Comparison of ENCODE assay signal across 9 mouse cellular contexts in genomic region chr16:23609748-23610185, GRCm38 (mm10).
DNase-seq lines count a peak whose midpoint lies in the region; TF ChIP-seq lines count a peak whose summit lies in the region.
"Had no signal": no experiment of that assay in that cellular context is flagged by ENCODE, and none has a peak within 500 bp of the region (broad histone marks: within the 10 kb centered on the region; RNA-seq: fewer than 3 reads in every experiment).

No protein-coding gene starts in this region.

- H3K4me1 ChIP-seq in megakaryocyte, embryonic 14.5 days, result peaks cover 15% of the 10 kb centered on the region
- H3K4me1 ChIP-seq in small intestine, adult 2 months (ENCODE audit: control insufficient read depth, insufficient read depth, insufficient read length, low read length), result peaks cover 12% of the 10 kb centered on the region; the same call in 1 of the 2 replicates

- peak; percentile 74; the same call in 1 of the 2 replicates for TF ChIP-seq POLR2A in small intestine, adult 2 months (IDR thresholded peaks at IDR 0.05; ENCODE audit: low read depth, low read length)

- peaks cover 4% of the 10 kb centered on the region; the same call in 1 of the 2 replicates for H3K9me3 ChIP-seq in megakaryocyte, embryonic 14.5 days

- no peaks in the 10 kb centered on the region for H3K36me3 ChIP-seq in megakaryocyte, embryonic 14.5 days (replicated peaks; ENCODE audit: low read length)
- H3K36me3 ChIP-seq in small intestine, adult 2 months (ENCODE audit: control insufficient read depth, insufficient read depth, low read length), result peaks cover 15% of the 10 kb centered on the region; the same call in 1 of the 2 replicates
- H3K36me3 ChIP-seq: G1E had no signal

- WGBS in small intestine, adult 2 months, result 2% methylated on average over 11 of the region's 11 CpGs

- TF ChIP-seq CTCF in small intestine, adult 2 months (IDR thresholded peaks at IDR 0.05; ENCODE audit: extremely low read depth, insufficient read length, insufficient replicate concordance, low read depth, low read length), result no peak

- H3K27me3 ChIP-seq in megakaryocyte, embryonic 14.5 days (replicated peaks), result no peaks in the 10 kb centered on the region
- no peaks in the 10 kb centered on the region for H3K27me3 ChIP-seq in small intestine, adult 2 months (ENCODE audit: control insufficient read depth, insufficient read depth, low read length)

- peak overlapping the region; percentile 84 for H3K27ac ChIP-seq in small intestine, adult 2 months (ENCODE audit: insufficient read depth, low read depth, low read length)

- peak; percentile 18 to 29 for DNase-seq in left cerebral cortex, adult 18-20 months (ENCODE audit: low spot score in 2 of 2)
- DNase-seq in left cerebral cortex, adult 11 months (ENCODE audit: low spot score), result no peak
- DNase-seq in cerebellum, adult 9-10 months, result peak; percentile 36
- DNase-seq in frontal cortex, postnatal 36 days (ENCODE audit: low spot score in 2 of 2), result peak; percentile 17 to 29
- peak; percentile 92 for DNase-seq in induced T-regulatory cell, adult 2 months (ENCODE audit: low read depth)
- peak; percentile 10 to 23 for DNase-seq in left cerebral cortex, adult 8-10 months (ENCODE audit: low spot score in 2 of 2)

- peak overlapping the region; percentile 91 for H3K4me3 ChIP-seq in megakaryocyte, embryonic 14.5 days (replicated peaks)
- H3K4me3 ChIP-seq in small intestine, adult 2 months (ENCODE audit: low read depth, low read length), result peak overlapping the region; percentile 83
